ENCODE assay signal across 1 mouse cellular context in the genomic region with DNA sequence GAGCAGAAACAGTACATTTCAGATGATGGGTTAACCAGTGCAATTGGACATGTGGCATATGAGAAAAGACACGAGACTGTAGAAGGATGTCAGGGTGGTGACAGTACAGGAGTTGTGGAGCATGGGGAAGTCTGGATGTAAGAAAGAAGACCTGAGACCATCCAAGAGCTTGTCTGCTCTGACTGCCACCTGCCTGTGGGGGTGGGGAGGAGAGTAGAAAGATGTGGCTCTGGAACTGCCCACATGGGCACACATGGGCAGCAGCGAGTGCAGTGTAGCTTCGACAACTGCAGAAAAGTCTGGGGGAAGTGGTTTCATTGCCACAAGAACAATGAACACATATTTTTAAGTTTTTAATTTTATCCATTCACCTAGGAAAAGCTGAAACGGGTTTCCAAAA.
TF ChIP-seq lines count a peak whose summit lies in the region.

No protein-coding gene starts in this region.

TF ChIP-seq in MEL, 35 proteins besides CTCF, POLR2A, EP300 and RAD21:
- no peak for TF ChIP-seq JUND (IDR thresholded peaks at IDR 0.05; ENCODE audit: low read depth, low read length)
- peak; percentile 47; the same call in 1 of the 2 replicates for TF ChIP-seq MAZ (IDR thresholded peaks at IDR 0.05; ENCODE audit: low read depth, low read length)
- no peak for TF ChIP-seq TCF12 (IDR thresholded peaks at IDR 0.05; ENCODE audit: low read depth, low read length)
- TF ChIP-seq TBP (IDR thresholded peaks at IDR 0.05; ENCODE audit: low read depth, low read length), result no peak
